Mouse (Mus musculus) thymus, adult 2 months (tissue): ENCODE measurements around the gene Wnk4.

Source experiments
- CTCF ChIP-seq: fragments of 200-500 bp; IDR thresholded peaks from 2 replicates; pipeline ENCODE4 v1.5.1; 2012; ENCODE audit warnings: mild to moderate bottlenecking, control low read depth, low read length, moderate library complexity, borderline replicate concordance; ENCODE audit not compliant: control insufficient read depth, poor library complexity, insufficient read depth; ENCODE audit errors: extremely low read depth
- POLR2A ChIP-seq: fragments of 200-500 bp; IDR thresholded peaks from 2 replicates; pipeline ENCODE4 v1.6.1; 2012; ENCODE audit warnings: mild to moderate bottlenecking, low read length, control low read depth, moderate library complexity; ENCODE audit not compliant: control insufficient read depth, poor library complexity, insufficient read depth; ENCODE audit errors: extremely low read depth

GRCm38 (mm10) chr11:101264954-101265471 is 4.6 kb downstream of the Wnk4 start:
- TF ChIP-seq POLR2A = no peak
- no peak for TF ChIP-seq CTCF
